Mouse (Mus musculus) heart, adult 18-20 months (tissue): ENCODE results near the gene Tusc2. TPM values are rescaled to one million over a fixed set of nuclear protein-coding genes. Genes with fewer than 3 reads are reported as not detected.

ENCODE experiments used
- DNase-seq, 2 experiments: peaks; one replicate each; pipeline ENCODE4 v3.0.0; 2021 to 2022; ENCODE audit warnings: mixed read lengths in 1 of 2
- long read RNA-seq, 2 experiments: library from polyadenylated mRNA; stranded (forward); transcript quantifications; one replicate each; pipeline ENCODE4 v2.0.0; 2021
- total RNA-seq, 2 experiments: library from RNA; stranded (reverse); gene quantifications; 2 replicates each; pipeline ENCODE4 v1.2.3; 2021

The Tusc2 gene
- 10 to 100 TPM; 38.3 to 40.9 TPM for total RNA-seq
- long read RNA-seq, experiment 1, transcript Tusc2-201 (3 exons, 1,665 nt): major isoform, 37 of 43 reads
- long read RNA-seq, experiment 1, partial matches to known transcripts: 1 of 43 reads
- long read RNA-seq, experiment 1, other reads (novel, unspliced or antisense): 4 of 43 reads
- long read RNA-seq, experiment 2, transcript Tusc2-201 (3 exons, 1,665 nt): major isoform, 19 of 22 reads
- long read RNA-seq, experiment 2, partial matches to known transcripts: 0 of 22 reads
- long read RNA-seq, experiment 2, other reads (novel, unspliced or antisense): 3 of 22 reads

- peak; percentile 97 to 98 for DNase-seq
Observed at GRCm38 (mm10) chr9:107563029-107563581, at the start of gene Tusc2. TSS of gene Tusc2 (plus strand) at chr9:107563255.

GRCm38 (mm10) chr9:107514303-107514955 is 48.6 kb upstream of the Tusc2 start:
- peak; percentile 69 to 89 for DNase-seq

GRCm38 (mm10) chr9:107520331-107520730 is 42.7 kb upstream of the Tusc2 start:
- DNase-seq: no peak

GRCm38 (mm10) chr9:107521190-107521589 is 41.9 kb upstream of the Tusc2 start:
- no peak for DNase-seq

- DNase-seq: no peak
Observed at GRCm38 (mm10) chr9:107521711-107522399, 41.2 kb upstream of the Tusc2 start.

- DNase-seq: no peak
Observed at GRCm38 (mm10) chr9:107522400-107522711, 40.7 kb upstream of the Tusc2 start.

- DNase-seq: peak; percentile 43 to 55
Observed at GRCm38 (mm10) chr9:107526198-107527026, 36.6 kb upstream of the Tusc2 start.

GRCm38 (mm10) chr9:107533791-107534407 is 29.2 kb upstream of the Tusc2 start, which contains the start of gene Tmem115:
TSS of gene Tmem115 (plus strand) at chr9:107533945.
- DNase-seq: peak; percentile 91 to 98

- DNase-seq: no peak
Observed at GRCm38 (mm10) chr9:107534408-107535202, 28.4 kb upstream of the Tusc2 start.

- no peak for DNase-seq
Observed at GRCm38 (mm10) chr9:107538231-107538630, 24.8 kb upstream of the Tusc2 start.

- DNase-seq: no peak
Observed at GRCm38 (mm10) chr9:107538711-107539110, 24.3 kb upstream of the Tusc2 start.

GRCm38 (mm10) chr9:107539940-107540339 is 23.1 kb upstream of the Tusc2 start:
- DNase-seq: no peak

- no peak for DNase-seq
Observed at GRCm38 (mm10) chr9:107540420-107540819, 22.6 kb upstream of the Tusc2 start.

GRCm38 (mm10) chr9:107541005-107541404 is 22.1 kb upstream of the Tusc2 start:
- no peak for DNase-seq

- DNase-seq: peak; percentile 96 to 97
Observed at GRCm38 (mm10) chr9:107541474-107542351, 21.3 kb upstream of the Tusc2 start, which contains the start of the genes Cyb561d2 and Nprl2. TSS of gene Cyb561d2 (minus strand) at chr9:107542193. TSS of gene Nprl2 (plus strand) at chr9:107542226.

- DNase-seq: no peak
Observed at GRCm38 (mm10) chr9:107542352-107542686, 20.7 kb upstream of the Tusc2 start.

- DNase-seq: no peak
Observed at GRCm38 (mm10) chr9:107542721-107543120, 20.3 kb upstream of the Tusc2 start.

- DNase-seq: no peak
Observed at GRCm38 (mm10) chr9:107543299-107543698, 19.8 kb upstream of the Tusc2 start.

GRCm38 (mm10) chr9:107544196-107544700 is 18.8 kb upstream of the Tusc2 start:
- DNase-seq: no peak
